Mouse (Mus musculus): Measurements from ENCODE around the gene Hes2. TPM values are rescaled to one million over a fixed set of nuclear protein-coding genes. Genes with fewer than 3 reads are reported as not detected.
A peak's percentile ranks its signal among the peaks of the same experiment; 100 is the strongest.

The Hes2 gene
- polyA plus RNA-seq, 1 experiment, result not detected

DNA sequence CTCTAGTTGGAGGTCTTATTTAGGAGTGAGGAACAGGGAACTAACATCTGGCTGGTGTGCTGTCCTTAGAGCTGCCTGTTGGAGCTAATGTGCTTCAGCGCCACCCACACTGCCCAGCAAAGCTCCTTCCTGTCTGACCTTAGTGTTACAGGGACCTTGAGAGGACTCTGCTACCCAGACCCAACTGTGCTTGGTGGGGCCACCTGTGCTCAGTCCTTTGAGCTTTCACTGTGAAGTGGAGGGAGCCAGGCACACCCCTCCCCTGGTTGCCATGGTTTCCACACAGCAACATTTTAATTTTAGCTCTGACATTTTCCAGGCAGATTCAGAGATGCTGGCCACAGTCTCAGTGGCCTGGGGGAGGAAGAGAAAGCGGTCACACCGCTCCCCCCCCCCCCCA lies 44.2 kb downstream of the Hes2 start:
- Histone ChIP-seq H3K4me3 (replicated peaks; ENCODE audit: insufficient read depth, low read depth, low read length) (no peak overlapping the region), H3K27ac (ENCODE audit: insufficient read depth, low read length) (peak overlapping the region; percentile 54; the same call in 1 of the 2 replicates), H3K27me3 (ENCODE audit: control insufficient read depth, insufficient read depth, low read length) (no peaks in the 10 kb centered on the region), H3K4me1 (ENCODE audit: control insufficient read depth, insufficient read depth, low read length) (peaks cover 44% of the 10 kb centered on the region)
- DNase-seq, result peak in 1 of 2 experiments; percentile 50
- WGBS, result 47% methylated on average over 3 of the region's 3 CpGs
- no peak for TF ChIP-seq CTCF (IDR thresholded peaks at IDR 0.05; ENCODE audit: borderline replicate concordance, insufficient read depth, low read depth, low read length)
- no peak for TF ChIP-seq POLR2A (IDR thresholded peaks at IDR 0.05; ENCODE audit: borderline replicate concordance, insufficient read depth, low read length)

DNA sequence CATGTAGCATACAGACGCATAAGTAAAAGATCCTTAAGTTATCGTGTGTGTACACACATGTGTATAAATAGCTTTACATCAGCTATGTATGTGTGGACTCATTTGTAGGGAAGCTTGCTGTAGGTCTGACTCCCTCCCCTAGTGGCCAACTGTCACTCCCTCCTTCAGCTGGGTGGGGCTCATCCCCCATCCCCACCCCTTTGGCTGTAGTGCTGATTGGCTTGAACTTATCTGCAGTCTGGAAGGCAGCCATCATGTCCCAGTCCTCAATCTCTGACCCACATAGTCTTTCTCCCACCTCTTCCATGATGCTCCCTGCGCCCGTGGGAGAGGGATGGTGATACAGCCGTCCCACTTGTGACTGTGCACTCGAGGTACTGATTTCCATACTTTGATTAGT lies 46.0 kb downstream of the Hes2 start:
- H3K27ac ChIP-seq (ENCODE audit: insufficient read depth, low read length), result no peak overlapping the region

DNA sequence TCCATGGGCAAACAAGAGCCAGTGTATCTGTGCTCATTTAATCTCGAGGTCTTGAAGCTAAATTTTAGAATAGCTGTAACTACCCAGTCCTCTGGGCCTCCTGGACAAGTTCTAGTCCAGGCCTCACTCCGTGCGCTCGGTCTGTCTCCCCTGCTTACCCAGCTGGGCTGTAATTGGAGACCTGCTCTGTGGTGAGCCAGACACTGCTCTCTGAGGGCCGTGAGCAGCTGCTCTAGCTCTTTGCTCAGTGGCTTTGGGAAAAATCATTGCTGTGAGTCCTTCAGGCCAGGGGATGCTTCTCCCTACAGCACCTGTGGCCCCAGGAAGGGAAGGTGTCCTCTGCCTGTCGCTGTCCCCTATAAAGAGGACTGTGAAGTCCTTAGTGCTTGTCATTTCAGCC lies 47.5 kb downstream of the Hes2 start:
- WGBS, result 41% methylated on average over 6 of the region's 6 CpGs
- Histone ChIP-seq H3K4me3 (replicated peaks; ENCODE audit: insufficient read depth, low read depth, low read length) (no peak overlapping the region), H3K27ac (ENCODE audit: insufficient read depth, low read length) (no peak overlapping the region), H3K4me1 (ENCODE audit: control insufficient read depth, insufficient read depth, low read length) (peaks cover 34% of the 10 kb centered on the region), H3K27me3 (ENCODE audit: control insufficient read depth, insufficient read depth, low read length) (no peaks in the 10 kb centered on the region)
- no peak for TF ChIP-seq CTCF (IDR thresholded peaks at IDR 0.05; ENCODE audit: borderline replicate concordance, insufficient read depth, low read depth, low read length)
- no peak for TF ChIP-seq POLR2A (IDR thresholded peaks at IDR 0.05; ENCODE audit: borderline replicate concordance, insufficient read depth, low read length)
- DNase-seq, result no peak

More for the DNA sequence above, 46.0 kb downstream of the Hes2 start:
- Histone ChIP-seq H3K4me3 (replicated peaks; ENCODE audit: insufficient read depth, low read depth, low read length) (no peak overlapping the region), H3K27me3 (ENCODE audit: control insufficient read depth, insufficient read depth, low read length) (no peaks in the 10 kb centered on the region), H3K4me1 (ENCODE audit: control insufficient read depth, insufficient read depth, low read length) (peaks cover 43% of the 10 kb centered on the region)
- 76% methylated on average over 6 of the region's 6 CpGs for WGBS
- no peak for TF ChIP-seq POLR2A (IDR thresholded peaks at IDR 0.05; ENCODE audit: borderline replicate concordance, insufficient read depth, low read length)
- TF ChIP-seq CTCF (IDR thresholded peaks at IDR 0.05; ENCODE audit: borderline replicate concordance, insufficient read depth, low read depth, low read length), result no peak
- no peak for DNase-seq

DNA sequence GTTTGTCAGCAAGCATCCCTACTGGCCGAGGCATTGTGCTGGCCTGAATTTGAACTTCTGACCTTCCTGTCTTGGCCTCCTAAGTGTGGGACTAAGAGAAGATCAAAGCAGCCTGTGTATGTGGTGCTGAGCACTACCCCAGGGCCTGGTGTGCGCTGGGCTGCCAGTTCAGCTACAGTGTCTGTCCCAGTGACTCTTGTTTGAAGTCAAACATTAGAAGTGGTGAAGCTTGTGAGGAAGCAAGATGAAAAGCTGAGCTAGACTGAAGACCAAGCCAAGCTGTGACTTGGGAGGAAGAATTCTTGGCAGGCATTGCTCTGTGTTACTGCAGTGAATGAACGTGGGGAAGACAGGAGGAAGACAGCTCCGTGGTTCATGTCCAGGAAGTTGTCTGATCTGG lies 51.0 kb downstream of the Hes2 start:
- H3K4me1 ChIP-seq (ENCODE audit: control insufficient read depth, insufficient read depth, low read length), result peaks cover 32% of the 10 kb centered on the region
- no peak overlapping the region for H3K27ac ChIP-seq (ENCODE audit: insufficient read depth, low read length)
- TF ChIP-seq POLR2A (IDR thresholded peaks at IDR 0.05; ENCODE audit: borderline replicate concordance, insufficient read depth, low read length), result no peak
- no peak for TF ChIP-seq CTCF (IDR thresholded peaks at IDR 0.05; ENCODE audit: borderline replicate concordance, insufficient read depth, low read depth, low read length)
- H3K4me3 ChIP-seq (replicated peaks; ENCODE audit: insufficient read depth, low read depth, low read length), result no peak overlapping the region
- H3K27me3 ChIP-seq (ENCODE audit: control insufficient read depth, insufficient read depth, low read length), result no peaks in the 10 kb centered on the region
- no peak for DNase-seq
- 25% methylated on average over 4 of the region's 4 CpGs for WGBS

Other genes starting within 250 kb of the Hes2 start
- 73.2 and 77.0 TPM in 2 replicates for gene Dnajc11, start 225.2 kb upstream of the Hes2 start, polyA plus RNA-seq (2012; rRNA removed)
- 42.7 and 43.3 TPM in 2 replicates for gene Thap3, start 169.9 kb upstream of the Hes2 start, polyA plus RNA-seq (2012; rRNA removed)
- 7.3 and 8.3 TPM in 2 replicates for gene Phf13, start 162.6 kb upstream of the Hes2 start, polyA plus RNA-seq (2012; rRNA removed)
- gene Klhl21, start 150.1 kb upstream of the Hes2 start, polyA plus RNA-seq (2012; rRNA removed), result 14.5 and 14.7 TPM in 2 replicates
- 20.1 and 24.3 TPM in 2 replicates for gene Zbtb48, start 131.2 kb upstream of the Hes2 start, polyA plus RNA-seq (2012; rRNA removed)
- gene Tas1r1, start 120.3 kb upstream of the Hes2 start, polyA plus RNA-seq (2012; rRNA removed), result 0.10 and 0.27 TPM in 2 replicates
- gene Nol9, start 119.5 kb upstream of the Hes2 start, polyA plus RNA-seq (2012; rRNA removed), result 15.1 and 16.5 TPM in 2 replicates
- 11.1 and 11.8 TPM in 2 replicates for gene Plekhg5, start 86.4 kb upstream of the Hes2 start, polyA plus RNA-seq (2012; rRNA removed)
- gene Tnfrsf25, start 42.9 kb upstream of the Hes2 start, polyA plus RNA-seq (2012; rRNA removed), result 1.2 and 1.4 TPM in 2 replicates
- 7.1 and 8.3 TPM in 2 replicates for gene Espn, start 6.5 kb upstream of the Hes2 start, polyA plus RNA-seq (2012; rRNA removed)
- gene Acot7, start 19.3 kb downstream of the Hes2 start, polyA plus RNA-seq (2012; rRNA removed), result 508 and 523 TPM in 2 replicates
- gene Gpr153, start 115.4 kb downstream of the Hes2 start, polyA plus RNA-seq (2012; rRNA removed), result 29.9 and 31.4 TPM in 2 replicates
- 55.1 and 62.7 TPM in 2 replicates for gene Hes3, start 132.8 kb downstream of the Hes2 start, polyA plus RNA-seq (2012; rRNA removed)
- 160 and 188 TPM in 2 replicates for gene Icmt, start 138.4 kb downstream of the Hes2 start, polyA plus RNA-seq (2012; rRNA removed)
- 7.2 and 11.8 TPM in 2 replicates for gene Rnf207, start 160.1 kb downstream of the Hes2 start, polyA plus RNA-seq (2012; rRNA removed)
- gene Rpl22, start 166.9 kb downstream of the Hes2 start, polyA plus RNA-seq (2012; rRNA removed), result 162 and 187 TPM in 2 replicates
- 20.9 and 25.9 TPM in 2 replicates for gene Chd5, start 179.8 kb downstream of the Hes2 start, polyA plus RNA-seq (2012; rRNA removed)